Mouse (Mus musculus): Measurements from ENCODE around the gene H2afx. TPM values are rescaled to one million over a fixed set of nuclear protein-coding genes. Genes with fewer than 3 reads are reported as not detected.

Gene H2afx
- polyA plus RNA-seq, 1 experiment from 2014 or later = 419 TPM

DNA sequence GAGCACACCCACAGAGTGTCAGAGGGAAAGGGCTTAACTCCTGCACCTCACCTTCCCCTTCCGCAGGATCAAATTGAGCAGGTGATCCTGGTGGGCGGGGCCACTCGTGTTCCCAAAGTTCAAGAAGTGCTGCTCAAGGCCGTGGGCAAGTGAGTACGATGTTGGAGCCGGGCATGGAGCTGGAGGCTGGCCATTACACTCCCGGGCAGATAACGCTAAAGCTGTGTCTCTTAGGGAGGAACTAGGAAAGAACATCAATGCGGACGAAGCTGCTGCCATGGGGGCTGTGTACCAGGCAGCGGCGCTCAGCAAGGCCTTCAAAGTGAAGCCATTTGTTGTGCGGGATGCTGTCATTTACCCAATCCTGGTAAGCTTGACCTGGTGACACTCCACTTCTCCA lies 50.1 kb downstream of the H2afx start:
- Histone ChIP-seq H3K4me1 (ENCODE audit: insufficient read depth) (peaks cover 8% of the 10 kb centered on the region), H3K4me3 (ENCODE audit: low read depth, low read length) (no peak overlapping the region), H3K9ac (no peak overlapping the region), H3K4me2 (no peak overlapping the region), H3K27me3 (ENCODE audit: insufficient read depth, low read length) (no peaks in the 10 kb centered on the region), H3K9me3 (ENCODE audit: low read depth, low read length) (no peaks in the 10 kb centered on the region), H3K27ac (ENCODE audit: low read depth) (no peak overlapping the region), H3K36me3 (ENCODE audit: insufficient read depth) (peaks cover 89% of the 10 kb centered on the region)
- 88% methylated on average over 13 of the region's 13 CpGs for WGBS
- TF ChIP-seq CTCF (IDR thresholded peaks at IDR 0.05; ENCODE audit: low read depth) = no peak
- ATAC-seq (ENCODE audit: insufficient read depth) = no peak
- no peak for DNase-seq

Small RNA genes within 50 kb of the gene (microRNA-seq; reads per million reads assigned to microRNA genes)
- gene Gm44335 (ENCODE audit: borderline number of aligned reads) = not detected

Other genes with a start within 250 kb of the H2afx start
- 0.07 and 0.11 TPM in 2 replicates for gene Mfrp, start 233.0 kb upstream of the H2afx start, polyA plus RNA-seq (2014; fragmentation: Nextera tagmentation; extraction: Ambion mirVana)
- 4.7 and 5.0 TPM in 2 replicates for gene C1qtnf5, start 227.4 kb upstream of the H2afx start, polyA plus RNA-seq (2014; fragmentation: Nextera tagmentation; extraction: Ambion mirVana)
- 0.08 and 0.32 TPM in 2 replicates for gene Gm49380, start 221.2 kb upstream of the H2afx start, polyA plus RNA-seq (2014; fragmentation: Nextera tagmentation; extraction: Ambion mirVana)
- 85.6 and 89.2 TPM in 2 replicates for gene Rnf26, start 221.2 kb upstream of the H2afx start, polyA plus RNA-seq (2014; fragmentation: Nextera tagmentation; extraction: Ambion mirVana)
- 84.9 and 87.7 TPM in 2 replicates for gene Mcam, start 200.2 kb upstream of the H2afx start, polyA plus RNA-seq (2014; fragmentation: Nextera tagmentation; extraction: Ambion mirVana)
- gene Cbl, start 100.6 kb upstream of the H2afx start, polyA plus RNA-seq (2014; fragmentation: Nextera tagmentation; extraction: Ambion mirVana) = 20.9 and 21.9 TPM in 2 replicates
- not detected in 2 replicates for gene Ccdc153, start 94.0 kb upstream of the H2afx start, polyA plus RNA-seq (2014; fragmentation: Nextera tagmentation; extraction: Ambion mirVana)
- 0.11 and 0.13 TPM in 2 replicates for gene Pdzd3, start 83.2 kb upstream of the H2afx start, polyA plus RNA-seq (2014; fragmentation: Nextera tagmentation; extraction: Ambion mirVana)
- gene Nlrx1, start 66.1 kb upstream of the H2afx start, polyA plus RNA-seq (2014; fragmentation: Nextera tagmentation; extraction: Ambion mirVana) = 9.2 and 9.6 TPM in 2 replicates
- gene Abcg4, start 46.1 kb upstream of the H2afx start, polyA plus RNA-seq (2014; fragmentation: Nextera tagmentation; extraction: Ambion mirVana) = 2.4 and 2.7 TPM in 2 replicates
- 19.1 and 20.1 TPM in 2 replicates for gene Hinfp, start 29.0 kb upstream of the H2afx start, polyA plus RNA-seq (2014; fragmentation: Nextera tagmentation; extraction: Ambion mirVana)
- gene C2cd2l, start 14.4 kb upstream of the H2afx start, polyA plus RNA-seq (2014; fragmentation: Nextera tagmentation; extraction: Ambion mirVana) = 6.7 and 8.6 TPM in 2 replicates
- 41.0 and 43.4 TPM in 2 replicates for gene Dpagt1, start 8.7 kb upstream of the H2afx start, polyA plus RNA-seq (2014; fragmentation: Nextera tagmentation; extraction: Ambion mirVana)
- gene Hmbs, start 9.5 kb downstream of the H2afx start, polyA plus RNA-seq (2014; fragmentation: Nextera tagmentation; extraction: Ambion mirVana) = 128 and 131 TPM in 2 replicates
- gene Vps11, start 27.0 kb downstream of the H2afx start, polyA plus RNA-seq (2014; fragmentation: Nextera tagmentation; extraction: Ambion mirVana) = 26.0 and 26.8 TPM in 2 replicates
- 38.4 and 39.7 TPM in 2 replicates for gene Hyou1, start 44.8 kb downstream of the H2afx start, polyA plus RNA-seq (2014; fragmentation: Nextera tagmentation; extraction: Ambion mirVana)
- 15.5 and 15.8 TPM in 2 replicates for gene Slc37a4, start 62.2 kb downstream of the H2afx start, polyA plus RNA-seq (2014; fragmentation: Nextera tagmentation; extraction: Ambion mirVana)
- 2,509 and 2,694 TPM in 2 replicates for gene Rps25, start 72.4 kb downstream of the H2afx start, polyA plus RNA-seq (2014; fragmentation: Nextera tagmentation; extraction: Ambion mirVana)
- 116 and 121 TPM in 2 replicates for gene Trappc4, start 72.9 kb downstream of the H2afx start, polyA plus RNA-seq (2014; fragmentation: Nextera tagmentation; extraction: Ambion mirVana)
- gene Ccdc84, start 83.9 kb downstream of the H2afx start, polyA plus RNA-seq (2014; fragmentation: Nextera tagmentation; extraction: Ambion mirVana) = 24.4 and 27.7 TPM in 2 replicates
- gene Foxr1, start 106.4 kb downstream of the H2afx start, polyA plus RNA-seq (2014; fragmentation: Nextera tagmentation; extraction: Ambion mirVana) = not detected in 2 replicates
- 0.39 and 0.53 TPM in 2 replicates for gene Upk2, start 120.3 kb downstream of the H2afx start, polyA plus RNA-seq (2014; fragmentation: Nextera tagmentation; extraction: Ambion mirVana)
- 16.3 and 17.3 TPM in 2 replicates for gene Bcl9l, start 148.1 kb downstream of the H2afx start, polyA plus RNA-seq (2014; fragmentation: Nextera tagmentation; extraction: Ambion mirVana)
- not detected in 2 replicates for gene Cxcr5, start 227.2 kb downstream of the H2afx start, polyA plus RNA-seq (2014; fragmentation: Nextera tagmentation; extraction: Ambion mirVana)